Mouse (Mus musculus) brain, embryonic 14.5 days (tissue): Measurements from ENCODE around the gene Snai3.

Experiments used
- CTCF ChIP-seq: fragments of 200-500 bp; IDR thresholded peaks from 2 replicates; pipeline ENCODE4 v1.5.1; 2012; ENCODE audit warnings: inconsistent platforms, mild to moderate bottlenecking, moderate library complexity, borderline replicate concordance; ENCODE audit not compliant: insufficient read depth, insufficient read length; ENCODE audit errors: extremely low read depth
- POLR2A ChIP-seq: fragments of 200-500 bp; IDR thresholded peaks from 2 replicates; pipeline ENCODE4 v1.6.1; 2012; ENCODE audit warnings: mild to moderate bottlenecking, inconsistent platforms, borderline replicate concordance; ENCODE audit not compliant: poor library complexity, insufficient read depth, insufficient read length, severe bottlenecking; ENCODE audit errors: extremely low read depth

DNA sequence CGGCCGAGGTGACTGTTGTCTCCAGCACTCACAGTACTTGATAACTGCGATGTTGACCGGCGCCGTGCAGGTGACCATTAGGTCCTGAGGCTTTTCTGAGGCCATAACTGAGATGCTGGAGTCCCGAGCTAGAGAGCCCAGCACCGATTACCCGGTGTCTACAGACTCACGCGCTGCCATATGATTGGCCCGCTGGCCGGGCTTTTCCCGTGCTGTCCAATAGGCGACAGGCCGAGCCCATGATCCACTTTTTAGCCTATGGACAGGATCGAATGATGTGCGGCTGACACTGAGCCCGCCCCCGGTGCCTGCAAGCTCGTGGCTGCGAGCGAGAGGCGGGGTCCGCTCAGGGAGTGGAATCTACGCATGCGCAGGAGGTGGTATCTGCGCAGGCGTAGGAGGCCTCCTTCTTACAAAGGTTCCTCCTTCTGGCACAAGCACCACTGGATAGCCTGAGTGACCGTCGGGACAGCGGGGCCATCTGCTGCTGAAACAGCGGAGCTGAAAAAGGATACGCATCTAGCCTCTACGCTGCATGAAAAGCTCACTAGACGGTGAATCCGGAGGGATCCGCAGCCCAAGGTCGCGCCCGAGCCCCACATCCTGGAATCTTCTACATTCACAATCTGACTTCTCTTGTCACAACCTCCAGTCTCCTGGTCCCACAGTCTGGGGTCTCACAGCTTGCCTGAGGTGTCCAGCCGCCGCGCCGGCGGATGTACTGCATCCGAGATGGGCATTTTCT lies 17.1 kb downstream of the Snai3 start, which contains the start of gene Mvd:
- TF ChIP-seq POLR2A: peak; percentile 75; the same call in 1 of the 2 replicates
- no peak for TF ChIP-seq CTCF
